Mouse (Mus musculus): ENCODE measurements around the gene Pakap. TPM values are rescaled to one million over a fixed set of nuclear protein-coding genes. Genes with fewer than 3 reads are reported as not detected.

Pakap gene
- polyA plus RNA-seq, 1 experiment from 2014 or later = 22.8 TPM

DNA sequence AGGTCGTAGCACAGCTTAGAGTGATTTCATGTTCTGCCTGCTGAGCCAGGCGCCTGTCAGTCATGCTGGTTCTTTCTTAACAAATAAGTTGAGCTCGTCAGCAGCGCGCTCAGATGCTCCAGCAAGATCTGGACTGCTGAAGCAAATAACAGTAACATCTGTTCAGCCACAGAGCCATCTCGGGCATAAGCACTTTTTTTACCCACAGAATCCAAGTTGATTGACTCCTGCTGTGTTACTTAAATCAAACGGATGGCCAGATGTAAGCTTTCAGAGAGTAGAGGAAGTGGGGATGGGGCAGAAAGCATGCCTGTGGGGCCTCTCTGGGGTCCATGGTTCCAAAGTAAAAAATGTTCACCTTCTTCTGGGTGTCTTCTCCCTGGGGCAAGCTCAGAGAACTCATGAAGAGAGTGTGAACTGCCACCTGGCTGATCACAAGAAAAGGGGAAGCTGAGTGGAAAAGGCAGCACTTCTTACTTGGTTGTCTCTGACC lies 152.9 kb downstream of the Pakap start:
- Histone ChIP-seq H3K9me3 (replicated peaks) (no peaks in the 10 kb centered on the region), H3K4me1 (peaks cover 23% of the 10 kb centered on the region), H3K27ac (replicated peaks) (0 out of 2 replicates have a peak overlapping the region, but pooled peaks have one; percentile 13), H3K36me3 (no peaks in the 10 kb centered on the region), H3K27me3 (ENCODE audit: low read depth, poor library complexity, severe bottlenecking) (peaks cover 6% of the 10 kb centered on the region; the same call in 1 of the 2 replicates), H3K4me3 (no peak overlapping the region)
- DNase-seq (ENCODE audit: low spot score) = peak; percentile 25
- 30% methylated on average over 7 of the region's 7 CpGs for WGBS

DNA sequence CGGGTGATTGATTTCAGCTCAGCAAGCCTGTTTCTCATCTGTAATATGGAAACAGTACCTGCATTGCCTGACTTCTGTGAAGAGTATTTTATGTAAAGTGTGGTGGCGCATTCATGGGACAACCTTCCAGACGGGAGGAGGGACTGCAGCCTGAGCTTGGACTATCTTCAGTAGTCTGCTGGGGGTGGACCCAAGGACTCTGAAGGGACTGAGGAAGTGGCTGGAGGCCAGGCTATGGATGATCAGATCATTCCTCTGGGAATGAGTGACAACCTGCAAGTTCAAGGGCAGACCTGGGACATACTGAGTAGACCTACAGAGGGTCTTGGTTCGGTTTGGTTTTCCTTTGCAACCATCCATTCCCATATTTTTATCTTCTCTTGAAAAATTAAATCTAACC lies 154.3 kb downstream of the Pakap start:
- peaks cover 11% of the 10 kb centered on the region for H3K4me1 ChIP-seq
- H3K27me3 ChIP-seq (ENCODE audit: low read depth, poor library complexity, severe bottlenecking) = peaks cover 4% of the 10 kb centered on the region; the same call in 1 of the 2 replicates
- WGBS = 90% methylated on average over 4 of the region's 4 CpGs

DNA sequence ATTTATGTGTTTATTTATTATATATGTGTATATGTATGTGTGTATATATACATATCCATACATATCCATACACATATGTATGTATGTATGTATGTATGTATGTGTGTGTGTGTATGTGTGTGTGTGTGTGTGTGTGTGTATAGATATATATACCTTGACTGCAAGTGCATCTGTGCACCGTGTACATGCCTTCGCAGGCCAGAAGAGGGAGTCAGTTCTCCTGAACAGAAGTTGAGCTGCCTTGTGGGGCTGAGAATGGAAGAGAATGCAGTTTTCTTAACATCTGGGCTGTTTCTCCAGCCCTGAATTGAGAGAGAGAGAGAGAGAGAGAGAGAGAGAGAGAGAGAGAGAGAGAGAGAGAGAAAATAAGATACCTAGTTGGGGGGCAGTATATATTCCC lies 155.7 kb downstream of the Pakap start:
- Histone ChIP-seq H3K36me3 (no peaks in the 10 kb centered on the region), H3K27me3 (ENCODE audit: low read depth, poor library complexity, severe bottlenecking) (no peaks in the 10 kb centered on the region), H3K27ac (replicated peaks) (no peak overlapping the region), H3K9me3 (replicated peaks) (no peaks in the 10 kb centered on the region), H3K4me3 (no peak overlapping the region), H3K4me1 (peaks cover 7% of the 10 kb centered on the region; the same call in 1 of the 2 replicates)
- WGBS = 46% methylated on average over 2 of the region's 2 CpGs
- DNase-seq (ENCODE audit: low spot score) = no peak

More for the DNA sequence above, 154.3 kb downstream of the Pakap start:
- Histone ChIP-seq H3K36me3 (no peaks in the 10 kb centered on the region), H3K4me3 (no peak overlapping the region), H3K27ac (replicated peaks) (no peak overlapping the region), H3K9me3 (replicated peaks) (no peaks in the 10 kb centered on the region)
- DNase-seq (ENCODE audit: low spot score) = no peak

DNA sequence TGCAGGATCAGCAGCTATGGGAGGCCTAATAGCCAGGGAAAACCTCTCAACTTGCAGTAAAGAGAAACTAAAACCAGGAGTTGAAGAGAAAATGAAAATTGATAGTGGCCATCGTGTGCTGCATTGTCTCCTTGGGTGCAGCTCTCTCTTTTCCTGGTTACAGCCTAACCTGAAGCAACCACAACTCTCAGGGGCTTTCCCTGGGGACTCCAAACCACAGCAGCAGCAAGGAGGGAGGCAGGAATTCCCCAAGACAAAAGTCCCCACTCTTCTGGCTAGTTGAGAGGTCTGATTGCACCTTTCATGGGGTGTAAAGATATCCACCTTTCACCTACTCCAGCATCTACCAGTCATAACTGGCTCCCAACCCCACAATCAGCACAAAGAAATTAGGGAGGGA lies 157.6 kb downstream of the Pakap start:
- H3K27me3 ChIP-seq (ENCODE audit: low read depth, poor library complexity, severe bottlenecking) = no peaks in the 10 kb centered on the region
- no peaks in the 10 kb centered on the region for H3K36me3 ChIP-seq
- DNase-seq (ENCODE audit: low spot score) = no peak
- H3K4me1 ChIP-seq = peaks cover 6% of the 10 kb centered on the region; the same call in 1 of the 2 replicates
- H3K9me3 ChIP-seq (replicated peaks) = no peaks in the 10 kb centered on the region
- WGBS = 78% methylated on average over 1 of the region's 1 CpGs
- no peak overlapping the region for H3K4me3 ChIP-seq
- H3K27ac ChIP-seq (replicated peaks) = no peak overlapping the region

DNA sequence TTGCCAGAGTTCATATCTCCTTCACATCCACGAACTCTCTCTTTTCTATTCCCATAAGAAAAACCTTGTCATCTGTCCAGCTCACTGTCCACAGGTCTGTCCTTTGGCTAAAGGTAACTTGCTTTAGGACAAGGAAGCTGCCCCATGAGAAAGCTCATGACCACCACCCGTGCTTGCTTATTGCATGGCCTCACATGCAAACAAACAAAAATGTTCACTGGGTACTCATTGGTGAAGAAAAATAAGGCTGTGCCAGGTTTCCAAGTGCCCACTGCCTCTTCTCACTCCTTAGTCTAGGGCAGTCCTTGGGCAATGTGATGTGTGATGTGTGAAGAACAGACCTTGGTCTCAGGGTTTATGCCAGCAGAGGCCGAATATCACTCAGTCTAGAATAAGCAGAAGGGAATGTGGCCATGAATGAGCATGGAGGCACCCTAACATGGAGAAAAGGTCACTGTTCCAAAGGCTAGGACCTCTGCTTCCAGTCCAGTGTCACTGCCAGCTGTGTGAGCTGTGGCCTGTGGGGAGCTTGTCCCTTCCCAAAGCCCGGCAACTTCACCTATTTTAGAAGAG lies 160.7 kb downstream of the Pakap start:
- H3K4me3 ChIP-seq = no peak overlapping the region
- no peaks in the 10 kb centered on the region for H3K36me3 ChIP-seq
- no peaks in the 10 kb centered on the region for H3K27me3 ChIP-seq (ENCODE audit: low read depth, poor library complexity, severe bottlenecking)
- WGBS = 93% methylated on average over 4 of the region's 4 CpGs
- no peaks in the 10 kb centered on the region for H3K9me3 ChIP-seq (replicated peaks)
- no peak overlapping the region for H3K27ac ChIP-seq (replicated peaks)
- no peak for DNase-seq (ENCODE audit: low spot score)
- no peaks in the 10 kb centered on the region for H3K4me1 ChIP-seq

DNA sequence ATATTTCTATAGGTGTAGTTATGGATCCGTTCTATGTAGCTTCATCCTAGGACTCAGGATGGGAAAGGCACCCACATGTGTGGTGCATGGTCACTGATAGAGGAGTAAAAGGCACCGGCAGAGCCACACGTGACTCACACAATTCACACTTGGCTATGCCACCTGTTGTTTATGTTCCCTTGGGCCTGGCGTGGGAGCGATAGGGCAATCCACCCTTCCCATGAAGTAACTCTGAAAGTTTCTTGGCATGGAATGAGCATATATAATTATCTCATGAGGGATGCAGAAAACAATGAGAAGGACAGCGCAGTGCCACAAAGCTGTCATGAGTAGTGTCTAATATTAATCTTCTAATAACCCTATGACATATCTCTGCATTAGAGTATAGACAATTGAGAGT lies 162.1 kb downstream of the Pakap start:
- Histone ChIP-seq H3K4me3 (no peak overlapping the region), H3K9me3 (replicated peaks) (no peaks in the 10 kb centered on the region), H3K4me1 (no peaks in the 10 kb centered on the region), H3K27me3 (ENCODE audit: low read depth, poor library complexity, severe bottlenecking) (no peaks in the 10 kb centered on the region), H3K27ac (replicated peaks) (no peak overlapping the region), H3K36me3 (no peaks in the 10 kb centered on the region)
- DNase-seq (ENCODE audit: low spot score) = no peak
- whole genome bisulfite sequencing = 95% methylated on average over 6 of the region's 6 CpGs

DNA sequence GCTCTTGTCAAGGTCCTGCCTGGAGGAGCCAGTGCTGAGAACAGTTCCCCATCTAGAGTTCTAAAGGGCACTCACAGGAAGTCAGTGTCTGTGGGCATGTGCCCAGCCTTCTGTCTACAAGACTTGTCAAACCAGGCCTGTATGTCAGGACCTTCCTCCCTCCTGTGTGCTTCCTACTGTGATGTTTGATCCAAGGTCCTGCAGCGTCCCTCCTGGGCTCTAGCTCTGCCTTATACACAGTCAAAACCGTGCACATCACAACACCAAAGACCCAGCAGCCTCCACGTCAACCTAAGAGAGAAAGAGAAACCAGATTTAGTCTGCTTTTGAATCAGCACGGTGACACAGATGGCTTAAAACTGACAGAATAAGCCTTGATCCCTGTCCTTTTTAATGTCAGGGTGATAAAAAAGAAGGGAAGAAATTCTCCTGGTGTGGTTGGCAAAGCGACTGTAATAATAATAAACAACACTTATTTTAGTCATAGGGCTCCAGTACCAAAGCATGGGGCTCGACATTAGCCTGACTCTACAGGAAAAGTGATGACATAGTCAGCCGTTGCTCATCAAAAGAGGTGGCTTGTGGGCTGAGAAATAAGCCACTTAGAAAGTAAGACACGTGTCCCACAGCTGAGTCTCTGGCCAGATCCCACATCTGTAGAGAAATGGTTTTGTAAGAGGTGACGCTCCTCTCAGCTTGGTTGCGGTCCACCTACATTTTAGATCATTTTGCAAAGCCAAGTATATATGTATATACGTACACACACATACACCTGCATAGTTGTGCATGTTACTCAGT lies 163.0 kb downstream of the Pakap start:
- H3K9me3 ChIP-seq (replicated peaks) = no peaks in the 10 kb centered on the region
- no peak overlapping the region for H3K27ac ChIP-seq (replicated peaks)
- no peak for DNase-seq (ENCODE audit: low spot score)
- H3K27me3 ChIP-seq (ENCODE audit: low read depth, poor library complexity, severe bottlenecking) = no peaks in the 10 kb centered on the region
- 85% methylated on average over 11 of the region's 11 CpGs for WGBS
- no peak overlapping the region for H3K4me3 ChIP-seq
- H3K4me1 ChIP-seq = no peaks in the 10 kb centered on the region
- no peaks in the 10 kb centered on the region for H3K36me3 ChIP-seq

DNA sequence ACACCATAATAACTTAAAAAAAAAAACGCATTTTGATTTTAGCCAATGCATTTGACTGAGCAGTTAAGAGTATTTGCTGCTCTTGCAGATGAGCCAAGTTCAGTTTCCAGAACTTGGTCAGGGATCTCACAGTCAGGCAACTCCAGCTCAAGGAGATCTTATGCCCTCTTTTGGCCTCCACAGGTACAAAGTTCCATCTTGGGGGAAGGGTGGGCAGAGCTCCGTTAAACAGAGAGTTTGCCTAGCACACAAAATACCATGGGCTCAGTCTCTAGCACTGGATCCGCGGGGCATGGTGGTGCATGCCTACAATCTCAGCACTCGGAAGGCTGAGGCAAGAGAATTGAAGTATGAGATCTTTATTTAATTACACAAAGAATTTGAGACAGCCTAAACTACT lies 164.4 kb downstream of the Pakap start:
- no peak for DNase-seq (ENCODE audit: low spot score)
- WGBS = 88% methylated on average over 5 of the region's 5 CpGs
- Histone ChIP-seq H3K4me3 (no peak overlapping the region), H3K36me3 (no peaks in the 10 kb centered on the region), H3K4me1 (no peaks in the 10 kb centered on the region), H3K9me3 (replicated peaks) (no peaks in the 10 kb centered on the region), H3K27me3 (ENCODE audit: low read depth, poor library complexity, severe bottlenecking) (no peaks in the 10 kb centered on the region), H3K27ac (replicated peaks) (no peak overlapping the region)

DNA sequence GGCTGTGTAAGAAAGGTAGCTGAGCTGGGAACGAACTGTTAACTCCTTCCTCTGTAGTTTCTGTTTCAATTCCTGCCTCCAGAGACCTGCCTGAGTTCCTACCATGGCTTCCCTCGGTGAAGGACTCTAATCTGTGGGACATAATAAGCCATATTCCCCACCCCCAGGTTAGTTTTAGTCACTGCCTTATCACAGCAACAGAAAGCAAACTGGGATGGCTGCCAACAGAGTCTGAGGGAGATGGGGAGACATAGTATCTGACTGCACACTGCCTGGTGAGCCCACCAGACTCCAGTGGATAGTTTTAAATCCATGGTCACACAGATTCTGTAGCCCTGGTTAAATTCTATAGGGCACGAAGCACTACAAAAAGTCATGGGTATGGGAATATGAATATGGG lies 165.5 kb downstream of the Pakap start:
- Histone ChIP-seq H3K4me1 (no peaks in the 10 kb centered on the region), H3K27me3 (ENCODE audit: low read depth, poor library complexity, severe bottlenecking) (no peaks in the 10 kb centered on the region), H3K4me3 (no peak overlapping the region), H3K36me3 (no peaks in the 10 kb centered on the region), H3K9me3 (replicated peaks) (no peaks in the 10 kb centered on the region), H3K27ac (replicated peaks) (no peak overlapping the region)
- 84% methylated on average over 3 of the region's 3 CpGs for WGBS
- no peak for DNase-seq (ENCODE audit: low spot score)

DNA sequence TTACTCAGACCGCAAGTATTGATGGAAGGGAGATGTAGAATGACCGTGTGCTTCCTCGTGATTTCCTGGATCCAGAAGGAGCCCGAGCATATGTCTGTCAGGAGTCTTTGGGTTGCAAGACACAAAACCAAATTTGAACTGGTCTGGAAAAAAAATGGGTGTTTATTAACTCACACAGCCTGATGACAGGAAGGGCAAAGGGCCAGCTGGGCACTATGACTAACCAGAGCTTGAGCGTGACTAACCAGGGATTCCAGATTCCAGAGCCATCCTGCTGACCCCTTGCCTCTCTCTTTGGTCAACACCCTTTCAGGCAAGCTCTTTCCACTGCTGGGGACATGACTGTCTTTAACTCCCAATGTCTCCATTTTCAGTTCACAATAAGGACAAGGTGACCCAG lies 167.4 kb downstream of the Pakap start:
- H3K4me1 ChIP-seq = no peaks in the 10 kb centered on the region
- WGBS = 94% methylated on average over 5 of the region's 5 CpGs
- no peaks in the 10 kb centered on the region for H3K9me3 ChIP-seq (replicated peaks)
- no peak for DNase-seq (ENCODE audit: low spot score)
- no peaks in the 10 kb centered on the region for H3K36me3 ChIP-seq
- no peak overlapping the region for H3K27ac ChIP-seq (replicated peaks)
- no peak overlapping the region for H3K4me3 ChIP-seq
- H3K27me3 ChIP-seq (ENCODE audit: low read depth, poor library complexity, severe bottlenecking) = no peaks in the 10 kb centered on the region

DNA sequence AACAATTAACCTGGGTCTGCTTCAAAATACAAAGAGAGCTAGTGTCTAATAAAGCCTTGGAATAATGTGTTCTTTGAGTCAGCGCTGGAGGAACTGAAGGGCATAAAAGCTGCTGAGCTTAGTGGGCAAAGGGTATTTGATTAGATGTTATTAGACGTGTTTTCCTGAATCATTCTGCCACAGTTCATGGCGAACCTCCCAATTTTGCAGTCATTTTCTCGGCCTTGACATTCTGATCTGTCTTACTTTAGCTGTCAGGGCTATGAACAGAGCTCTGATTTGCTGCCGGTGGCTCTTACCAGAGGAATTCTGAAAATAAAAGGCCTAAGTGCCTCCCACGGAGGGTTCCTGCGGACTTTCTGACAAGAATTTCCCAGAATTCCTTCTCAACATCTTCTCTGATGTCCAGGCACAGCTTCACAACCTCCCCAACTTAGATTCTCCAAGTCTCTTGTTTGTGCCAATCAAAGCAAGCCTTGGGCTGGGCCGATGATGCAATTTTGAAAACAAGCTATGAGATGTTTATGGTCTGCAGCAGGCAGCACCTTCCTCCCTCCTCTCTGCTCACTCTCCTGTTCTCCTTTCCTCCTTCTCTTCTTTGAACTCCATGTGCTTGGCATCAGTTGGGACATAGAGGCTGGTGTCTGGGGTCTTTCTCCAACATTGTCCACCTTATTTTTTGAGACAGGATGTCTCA lies 171.0 kb downstream of the Pakap start:
- DNase-seq (ENCODE audit: low spot score) = no peak
- no peak overlapping the region for H3K27ac ChIP-seq (replicated peaks)
- H3K9me3 ChIP-seq (replicated peaks) = no peaks in the 10 kb centered on the region
- no peaks in the 10 kb centered on the region for H3K36me3 ChIP-seq
- no peaks in the 10 kb centered on the region for H3K27me3 ChIP-seq (ENCODE audit: low read depth, poor library complexity, severe bottlenecking)
- 61% methylated on average over 8 of the region's 8 CpGs for WGBS
- H3K4me1 ChIP-seq = peaks cover 2% of the 10 kb centered on the region; the same call in 1 of the 2 replicates
- no peak overlapping the region for H3K4me3 ChIP-seq

DNA sequence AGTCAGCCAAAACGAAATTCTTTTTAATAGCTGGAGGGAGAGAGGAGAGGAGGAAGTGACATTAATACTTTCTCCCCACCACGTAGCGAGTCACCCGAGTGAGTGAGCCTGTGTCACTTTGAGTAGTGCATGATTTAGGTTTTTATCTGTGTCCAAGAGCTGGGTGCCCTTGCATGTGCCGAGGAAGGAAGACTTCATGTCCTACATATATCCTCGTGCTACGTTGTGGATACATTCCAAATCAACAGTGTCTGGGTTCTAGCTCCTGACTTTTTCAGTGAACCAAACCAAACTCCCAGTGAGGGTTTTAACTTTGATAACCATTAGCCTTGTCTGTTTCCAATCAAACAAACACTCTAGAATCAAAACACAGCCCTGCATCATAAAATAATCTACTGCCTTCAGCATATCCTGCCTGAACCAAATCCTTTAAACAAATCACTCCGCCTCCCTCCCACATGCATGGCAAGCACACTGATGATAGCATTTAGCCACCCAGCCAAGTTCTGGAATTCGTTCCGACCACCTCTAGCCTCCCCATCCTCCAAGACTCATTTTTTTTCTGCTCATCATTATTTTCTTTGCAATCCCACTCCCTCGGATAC lies 175.4 kb downstream of the Pakap start:
- DNase-seq (ENCODE audit: low spot score) = no peak
- no peak overlapping the region for H3K4me3 ChIP-seq

More for the DNA sequence above, 175.4 kb downstream of the Pakap start:
- Histone ChIP-seq H3K27me3 (ENCODE audit: low read depth, poor library complexity, severe bottlenecking) (no peaks in the 10 kb centered on the region), H3K27ac (replicated peaks) (no peak overlapping the region), H3K36me3 (no peaks in the 10 kb centered on the region), H3K4me1 (peaks cover 16% of the 10 kb centered on the region), H3K9me3 (replicated peaks) (no peaks in the 10 kb centered on the region; the same call in 1 of the 2 replicates)
- WGBS = 88% methylated on average over 11 of the region's 11 CpGs
